Mouse (Mus musculus): ENCODE data around the gene Spag16.

Spag16 gene

DNA sequence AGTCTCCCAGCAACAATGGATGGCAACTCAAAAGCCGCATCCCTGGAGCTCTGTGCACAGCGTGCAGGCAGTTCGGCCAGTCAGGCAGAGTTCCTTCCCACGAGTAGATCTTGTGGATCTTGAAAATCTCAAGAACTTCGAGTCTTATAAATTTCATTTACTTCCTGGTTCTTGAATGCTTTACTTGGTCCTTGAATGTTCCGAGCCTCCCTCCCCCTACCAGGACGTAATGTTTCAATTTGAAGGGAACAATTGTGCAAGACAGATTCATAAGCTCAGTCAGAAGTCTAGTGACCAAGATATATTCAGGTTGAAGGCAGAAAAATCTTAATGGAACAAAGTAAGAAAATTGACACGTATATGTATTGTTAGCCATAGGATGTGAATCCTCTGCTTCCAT lies 277.9 kb downstream of the Spag16 start:
- WGBS = 89% methylated on average over 8 of the region's 8 CpGs

DNA sequence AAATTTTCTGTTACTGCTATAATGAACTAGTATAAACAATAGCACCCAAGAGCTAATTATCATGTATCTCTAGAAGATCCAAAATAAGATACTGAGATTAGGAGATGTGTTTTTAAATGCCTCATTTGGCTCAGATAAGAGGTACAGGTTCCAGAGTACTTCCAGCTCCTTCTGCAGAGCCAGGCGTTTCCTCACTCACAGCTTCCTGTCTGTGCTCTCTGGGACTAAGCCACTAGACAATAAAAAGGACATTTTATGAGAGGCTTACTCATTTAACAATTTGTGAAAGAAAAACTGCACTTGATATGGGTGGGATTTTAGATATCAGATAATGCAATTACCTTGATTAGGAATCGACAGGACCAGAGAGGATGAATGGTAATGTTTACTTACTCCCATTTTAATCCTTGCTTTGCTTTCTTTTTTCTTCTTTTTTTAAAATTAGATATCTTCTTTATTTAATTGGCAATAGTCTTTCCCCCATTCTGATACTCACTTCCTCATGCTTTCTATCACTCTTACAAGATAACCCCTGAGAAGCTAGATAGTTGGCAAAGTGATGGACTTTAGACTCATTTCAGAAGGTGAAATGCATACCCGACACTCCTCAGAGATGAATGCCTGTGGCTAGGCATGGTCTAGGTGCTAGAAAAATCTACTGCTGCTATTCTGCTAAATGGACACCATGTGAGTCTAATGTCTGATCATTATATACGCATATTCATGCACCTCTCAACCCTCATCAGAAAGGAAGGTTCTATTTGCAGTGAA lies 289.6 kb downstream of the Spag16 start:
- 86% methylated on average over 4 of the region's 4 CpGs for WGBS

DNA sequence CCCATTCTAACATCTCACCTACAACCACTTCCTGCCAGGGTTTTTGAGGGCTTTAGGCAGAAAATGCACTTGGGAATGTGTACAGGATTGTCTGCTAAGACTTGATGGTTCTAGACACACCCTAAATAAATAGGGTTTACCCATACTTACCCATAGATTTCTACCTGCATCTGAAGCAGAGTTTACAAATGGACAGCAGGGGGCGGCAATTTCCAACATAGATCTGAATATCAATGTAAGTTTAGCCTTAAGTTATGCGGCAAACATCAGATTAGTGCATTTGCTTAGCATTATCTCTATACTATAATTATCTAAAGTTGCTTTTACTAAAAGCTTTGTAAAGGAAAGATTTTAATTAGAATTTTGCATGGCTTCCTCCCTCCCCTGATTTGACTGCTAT lies 301.3 kb downstream of the Spag16 start:
- WGBS = 45% methylated on average over 2 of the region's 2 CpGs

DNA sequence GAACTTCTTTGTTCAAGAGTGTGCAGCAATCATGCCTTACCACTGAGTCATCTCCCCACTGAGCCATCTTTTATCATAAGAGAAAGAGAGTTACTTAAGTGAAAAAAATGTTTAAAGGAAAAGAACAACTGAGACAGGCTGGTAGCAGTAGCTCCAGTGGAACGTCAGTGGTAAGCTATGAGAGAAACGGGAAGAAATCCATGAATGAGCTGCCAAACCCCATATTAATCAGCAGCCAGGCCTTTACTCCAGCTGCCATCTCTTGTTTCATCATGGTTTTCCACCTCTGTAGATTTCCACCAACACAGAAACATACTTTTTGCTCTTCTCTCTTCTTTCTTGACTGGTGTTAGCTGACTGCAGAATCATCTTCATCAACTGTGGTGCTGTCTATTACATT lies 308.8 kb downstream of the Spag16 start:
- WGBS = 66% methylated on average over 2 of the region's 2 CpGs

DNA sequence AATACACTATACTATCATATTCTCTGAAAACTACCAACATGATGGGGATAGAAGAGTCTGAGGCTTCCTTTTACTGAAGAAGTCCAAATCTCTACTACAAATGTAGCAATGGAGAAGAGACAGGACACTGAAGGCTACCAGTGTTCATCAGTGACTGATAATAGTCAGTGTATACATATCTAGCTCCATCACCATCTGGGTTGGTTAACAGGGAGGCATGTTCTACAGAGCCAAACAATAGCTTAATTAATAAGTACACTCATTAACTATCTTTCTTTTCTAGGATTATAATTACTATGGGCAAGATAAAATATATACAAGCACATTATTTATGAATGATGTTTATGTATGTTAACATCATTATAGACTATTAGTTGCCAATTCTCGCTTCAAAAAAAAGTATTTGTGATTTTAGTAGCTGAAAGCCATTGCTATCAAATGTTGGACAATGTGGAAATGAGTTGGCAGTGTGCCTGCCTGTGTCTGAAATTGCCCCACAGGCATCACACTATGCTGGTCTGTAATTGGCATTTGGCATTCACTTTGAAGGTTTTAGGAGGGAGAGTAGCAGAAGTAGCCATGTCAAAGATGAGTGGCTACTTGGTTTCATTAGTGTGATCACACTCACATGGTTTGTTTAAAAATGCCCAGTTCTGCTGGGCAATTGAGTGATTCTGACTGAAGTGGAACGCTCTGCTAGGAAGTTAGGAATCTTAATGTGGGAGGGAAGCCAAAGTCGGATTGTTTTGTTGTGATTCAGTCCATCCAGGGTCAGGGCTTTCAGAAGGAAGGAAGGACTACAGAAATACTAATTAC lies 338.8 kb downstream of the Spag16 start:
- WGBS = 56% methylated on average over 3 of the region's 3 CpGs

DNA sequence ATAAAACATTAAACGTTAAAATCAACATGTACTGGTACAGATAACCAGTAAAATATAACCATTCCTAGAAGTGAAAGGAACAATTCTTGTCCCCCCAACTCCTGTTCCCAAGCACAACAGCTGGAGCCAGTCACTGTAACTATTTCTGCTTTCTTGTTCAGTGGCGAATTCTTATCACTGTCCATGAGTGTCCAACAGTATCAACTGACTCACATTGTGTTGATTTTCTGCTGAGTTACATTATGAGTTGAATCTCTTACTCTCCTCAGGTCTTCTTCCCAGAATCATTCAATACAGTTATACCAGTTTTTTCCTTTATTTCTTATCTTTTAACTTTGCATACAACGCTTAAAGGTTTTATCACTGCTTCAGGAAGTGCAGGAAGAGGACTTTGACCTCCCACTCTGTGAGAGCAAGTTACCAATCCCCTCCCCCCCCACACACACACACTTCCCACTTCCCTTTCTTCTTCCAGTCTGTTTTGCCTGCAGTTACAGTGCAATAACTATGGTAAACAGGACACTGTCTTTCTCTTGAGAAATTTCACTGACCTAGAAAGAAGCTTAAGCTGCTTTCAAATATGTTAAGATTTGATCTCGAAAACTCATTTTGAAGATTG lies 353.5 kb downstream of the Spag16 start:
- 77% methylated on average over 4 of the region's 4 CpGs for WGBS

DNA sequence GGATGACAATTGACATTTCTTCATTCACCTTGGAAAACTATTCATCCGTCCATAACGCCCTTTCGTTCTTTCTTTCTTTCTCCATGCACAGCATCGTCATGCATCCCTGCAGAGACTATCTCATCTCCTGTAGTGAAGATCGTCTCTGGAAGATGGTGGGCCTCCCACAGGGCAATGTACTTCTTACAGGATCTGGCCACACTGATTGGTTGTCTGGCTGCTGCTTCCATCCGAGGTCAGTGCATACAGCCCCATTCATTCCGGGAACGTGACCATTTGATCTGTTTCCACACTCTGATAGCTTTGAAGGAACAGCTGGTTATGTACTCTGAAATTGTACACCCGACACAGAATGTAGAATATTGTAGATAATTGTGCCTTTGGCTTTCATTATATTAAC lies 438.0 kb downstream of the Spag16 start:
- WGBS = 67% methylated on average over 9 of the region's 9 CpGs

DNA sequence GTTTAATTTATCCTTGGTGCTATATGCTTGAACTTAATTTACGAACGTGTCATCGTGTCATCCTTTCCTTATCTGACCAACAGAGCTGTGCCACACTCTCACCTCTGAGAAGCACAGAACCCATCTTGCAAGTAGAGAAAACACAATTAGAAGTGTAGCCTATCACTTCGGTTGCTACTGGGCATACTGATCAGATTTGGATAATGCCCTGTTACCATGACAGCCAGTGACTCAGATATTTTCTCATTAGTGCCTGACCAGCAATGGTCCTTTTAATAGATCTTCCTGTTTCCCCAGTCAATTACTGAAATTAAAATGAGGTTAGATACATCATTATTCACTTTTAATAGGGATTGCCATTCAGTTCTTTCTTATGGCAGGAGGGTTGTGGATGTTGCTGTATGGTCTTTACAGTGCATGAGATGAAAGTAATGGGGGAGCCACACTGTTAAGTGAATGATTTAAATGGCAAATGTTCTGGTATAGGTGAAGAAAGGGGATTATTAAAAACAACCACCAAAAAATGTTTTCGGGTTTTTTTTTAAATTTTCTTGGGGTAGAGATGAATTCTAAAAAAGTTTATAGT lies 439.2 kb downstream of the Spag16 start:
- WGBS = 77% methylated on average over 5 of the region's 5 CpGs

DNA sequence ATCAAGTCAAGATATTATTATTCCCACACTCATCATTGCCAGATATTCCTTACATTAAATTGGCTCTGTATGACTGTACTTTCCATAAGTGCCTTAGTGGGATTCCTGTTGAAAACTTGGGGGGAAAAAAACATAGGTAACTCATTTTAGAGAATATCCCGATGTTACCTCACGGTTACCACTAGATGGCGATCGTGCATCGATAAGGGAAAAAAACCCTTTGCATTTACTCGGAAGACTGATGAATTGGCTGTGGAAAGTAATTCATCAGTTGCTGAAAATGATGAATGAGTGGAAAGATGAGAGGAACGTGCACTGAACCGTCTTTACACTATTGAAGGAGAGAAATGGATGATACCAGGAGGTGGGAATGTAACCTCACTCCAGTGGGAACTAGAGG lies 443.4 kb downstream of the Spag16 start:
- WGBS = 22% methylated on average over 8 of the region's 8 CpGs

DNA sequence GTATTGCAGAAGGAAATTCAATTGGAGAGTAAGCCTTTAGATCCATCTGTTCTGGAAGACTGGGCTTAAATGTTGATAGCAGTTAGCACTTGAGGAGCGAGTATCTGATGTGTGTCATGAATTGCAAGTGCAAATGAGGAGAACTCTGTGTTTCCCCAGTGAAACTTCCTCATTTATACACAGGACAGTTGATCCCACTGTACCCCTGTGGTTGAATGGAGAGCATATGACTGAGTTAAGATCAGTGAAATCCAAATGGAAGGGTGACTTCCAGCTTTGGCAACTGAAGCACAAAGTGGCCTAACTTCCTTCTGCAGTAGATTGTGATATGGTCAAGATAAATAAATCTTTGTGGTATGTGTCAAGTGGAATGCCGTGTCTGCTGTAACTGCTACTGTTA lies 446.0 kb downstream of the Spag16 start:
- 74% methylated on average over 2 of the region's 2 CpGs for WGBS

DNA sequence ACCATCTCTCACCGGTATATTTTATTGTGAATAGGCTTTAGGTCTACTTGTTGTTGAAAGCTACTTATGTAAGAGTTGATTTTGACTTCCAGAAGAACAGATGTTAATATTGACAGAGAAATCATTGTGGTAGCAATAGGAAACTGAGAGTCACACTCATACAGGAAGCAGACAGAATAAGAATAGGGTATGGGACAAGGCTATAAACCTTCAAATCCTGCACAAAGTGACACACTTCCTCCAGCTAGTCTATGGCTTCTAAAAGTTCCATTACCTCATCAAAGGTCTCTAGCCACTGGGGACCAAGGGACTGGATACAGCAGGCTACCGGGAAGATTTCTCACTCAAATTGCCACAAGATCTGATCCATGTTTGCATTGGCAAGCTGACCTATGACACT lies 452.5 kb downstream of the Spag16 start:
- 87% methylated on average over 2 of the region's 2 CpGs for WGBS

DNA sequence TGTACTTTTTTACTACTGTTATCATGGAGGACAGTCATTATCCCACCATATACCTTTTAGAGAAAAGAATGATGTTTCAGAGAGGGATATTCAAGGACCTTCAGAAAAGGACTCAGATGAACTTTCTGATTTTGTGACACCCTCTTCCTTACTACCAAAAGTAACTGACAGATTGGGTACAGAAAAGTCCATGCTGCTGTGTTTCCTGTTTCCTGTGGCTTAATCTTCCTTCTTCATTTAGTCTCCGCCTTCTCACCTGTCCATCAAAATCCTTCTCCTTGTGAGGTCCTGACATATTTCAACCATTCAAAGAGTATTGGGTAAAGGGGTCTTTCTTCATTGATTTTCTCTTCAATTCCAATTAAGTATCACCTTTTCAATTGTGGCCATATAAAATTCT lies 456.6 kb downstream of the Spag16 start:
- WGBS = 95% methylated on average over 1 of the region's 1 CpGs

DNA sequence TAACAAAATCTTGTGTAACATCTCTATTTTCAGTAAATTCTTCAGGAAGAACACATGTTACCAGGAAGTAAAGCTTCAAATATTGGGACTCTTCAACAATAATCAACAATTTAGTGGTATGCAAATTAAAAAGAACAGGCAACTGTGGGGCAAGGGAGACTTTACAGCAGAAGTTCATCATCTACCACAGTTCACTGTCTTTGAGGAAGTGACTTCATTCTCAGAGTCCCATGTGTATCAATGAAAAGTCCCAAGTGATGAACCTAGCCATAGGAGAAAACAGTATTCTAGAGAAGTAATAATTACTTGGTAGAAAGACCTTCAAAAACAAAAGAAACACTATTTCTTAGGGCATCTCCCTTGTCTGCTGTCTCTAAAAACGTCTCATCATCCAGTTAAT lies 457.4 kb downstream of the Spag16 start:
- WGBS = 63% methylated on average over 1 of the region's 1 CpGs

DNA sequence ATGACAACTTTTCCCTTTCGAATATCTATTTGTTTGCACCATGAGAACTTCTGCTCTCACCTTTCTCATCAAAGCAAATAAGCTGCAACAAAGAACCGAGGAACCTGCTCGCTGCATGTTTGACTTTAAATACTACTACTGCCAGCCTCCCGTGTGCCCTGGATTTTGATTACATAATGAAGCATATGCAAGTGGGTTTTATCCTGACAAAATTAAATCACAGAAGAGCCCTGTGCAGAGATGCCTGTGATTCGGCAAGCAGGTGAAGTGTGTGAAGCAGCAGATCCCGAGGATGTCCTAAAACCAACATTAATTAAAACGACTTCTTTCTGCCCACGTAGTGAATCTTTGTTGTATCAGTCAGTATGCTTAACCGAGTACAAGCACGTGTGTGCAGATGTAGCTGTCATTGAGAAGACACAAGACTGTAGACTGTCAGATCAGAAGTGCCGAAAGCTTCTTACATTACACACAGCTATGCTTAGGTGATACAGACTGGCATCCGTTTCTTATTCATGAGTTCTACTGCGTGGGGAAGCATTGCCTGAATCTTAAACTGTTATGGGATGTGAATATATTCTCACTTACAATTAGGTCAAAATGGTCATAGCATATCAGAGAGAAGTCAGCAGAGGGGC lies 489.5 kb downstream of the Spag16 start:
- 47% methylated on average over 13 of the region's 13 CpGs for WGBS

DNA sequence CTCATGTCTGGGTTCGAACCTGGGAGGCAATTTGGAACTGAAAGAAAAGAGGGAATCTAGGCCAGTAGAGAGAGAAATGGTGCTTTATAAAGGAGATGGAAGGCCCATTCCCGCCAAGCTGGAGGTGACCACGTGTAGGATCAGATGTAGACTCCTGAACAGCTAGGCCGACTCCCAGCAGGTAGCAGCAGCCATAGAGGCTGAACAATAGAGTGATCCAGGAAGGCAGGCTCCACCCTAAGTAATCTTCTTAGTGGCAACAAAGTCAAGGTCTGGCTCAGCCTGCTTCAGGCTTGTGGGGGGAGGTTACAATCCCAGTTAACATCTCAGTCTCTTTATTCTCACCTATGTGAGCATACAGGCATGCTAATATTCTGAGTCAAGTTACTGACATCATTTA lies 494.2 kb downstream of the Spag16 start:
- WGBS = 78% methylated on average over 4 of the region's 4 CpGs

DNA sequence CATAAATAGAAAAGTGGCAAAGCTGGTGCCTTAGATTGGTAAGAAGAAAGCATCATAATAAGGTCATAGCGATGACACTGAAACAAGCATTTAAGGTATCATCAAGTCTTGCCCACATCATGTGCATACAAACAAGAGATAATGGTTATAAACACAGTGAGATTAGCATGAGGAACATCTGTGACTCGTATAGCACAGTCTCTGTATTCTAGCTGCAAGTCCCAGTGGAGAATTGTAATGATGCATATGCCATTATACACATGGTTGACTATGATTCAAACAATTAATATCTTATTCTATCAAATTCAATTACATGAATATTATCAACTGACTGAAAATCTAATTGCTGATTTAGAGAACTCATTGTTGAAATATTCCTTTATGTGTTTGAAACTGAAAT lies 519.4 kb downstream of the Spag16 start:
- WGBS = 82% methylated on average over 2 of the region's 2 CpGs

DNA sequence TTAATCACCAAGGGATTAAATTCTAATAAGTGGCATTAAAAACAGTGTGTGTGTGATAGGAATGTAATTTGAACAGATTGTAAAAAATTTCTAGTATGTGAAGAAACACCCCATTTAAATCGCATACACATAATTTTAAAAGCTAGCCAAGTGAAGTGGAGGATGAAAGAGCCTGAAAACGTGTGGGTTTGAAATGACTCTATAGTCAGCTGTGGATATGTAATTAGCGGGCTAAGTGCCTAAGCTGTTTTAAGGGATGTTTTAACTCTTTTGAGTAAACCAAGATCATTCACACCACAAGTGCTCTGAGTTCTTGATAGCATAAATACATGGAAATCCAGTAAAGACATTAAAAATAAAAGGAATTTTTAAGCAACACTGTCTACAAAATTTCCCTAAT lies 524.6 kb downstream of the Spag16 start:
- 29% methylated on average over 3 of the region's 3 CpGs for WGBS

DNA sequence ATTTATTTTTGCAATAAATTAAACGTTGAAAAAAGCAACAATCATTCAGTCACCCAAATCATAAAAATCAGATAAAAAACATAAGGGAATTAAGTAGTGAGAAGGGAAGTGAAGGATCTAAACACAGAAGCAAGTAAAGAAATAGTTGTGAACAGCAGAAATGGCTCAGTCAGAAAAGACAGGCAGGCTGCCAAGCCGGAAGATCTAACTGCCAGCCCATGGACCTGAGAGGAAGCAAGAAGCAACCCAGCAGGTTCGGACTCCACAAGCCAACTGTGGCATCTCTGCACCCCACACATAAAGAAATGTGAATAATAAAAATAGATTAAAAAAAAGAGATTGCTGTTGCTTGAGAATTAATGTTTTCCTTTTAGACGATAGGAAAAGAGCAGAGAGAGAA lies 545.0 kb downstream of the Spag16 start:
- WGBS = 43% methylated on average over 4 of the region's 4 CpGs

DNA sequence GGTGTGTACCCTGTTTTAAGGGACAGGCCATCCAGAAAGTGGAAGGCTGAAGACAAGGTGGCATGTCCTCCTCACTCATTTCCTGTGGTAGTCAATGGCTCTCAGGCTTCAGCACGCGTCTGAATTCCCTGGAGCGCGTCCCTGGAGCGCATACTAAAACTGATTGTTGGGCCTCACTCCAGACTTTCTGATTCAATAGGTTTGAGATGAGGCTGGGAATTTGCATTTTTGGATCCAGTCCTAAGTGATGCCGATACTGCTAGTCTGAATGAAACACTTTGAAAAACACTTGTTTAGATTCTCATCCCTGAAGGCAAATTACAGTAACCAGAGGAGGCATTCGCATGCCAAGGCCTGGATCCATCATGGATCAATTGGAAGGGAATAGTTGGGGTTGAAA lies 553.3 kb downstream of the Spag16 start:
- 47% methylated on average over 7 of the region's 7 CpGs for WGBS

DNA sequence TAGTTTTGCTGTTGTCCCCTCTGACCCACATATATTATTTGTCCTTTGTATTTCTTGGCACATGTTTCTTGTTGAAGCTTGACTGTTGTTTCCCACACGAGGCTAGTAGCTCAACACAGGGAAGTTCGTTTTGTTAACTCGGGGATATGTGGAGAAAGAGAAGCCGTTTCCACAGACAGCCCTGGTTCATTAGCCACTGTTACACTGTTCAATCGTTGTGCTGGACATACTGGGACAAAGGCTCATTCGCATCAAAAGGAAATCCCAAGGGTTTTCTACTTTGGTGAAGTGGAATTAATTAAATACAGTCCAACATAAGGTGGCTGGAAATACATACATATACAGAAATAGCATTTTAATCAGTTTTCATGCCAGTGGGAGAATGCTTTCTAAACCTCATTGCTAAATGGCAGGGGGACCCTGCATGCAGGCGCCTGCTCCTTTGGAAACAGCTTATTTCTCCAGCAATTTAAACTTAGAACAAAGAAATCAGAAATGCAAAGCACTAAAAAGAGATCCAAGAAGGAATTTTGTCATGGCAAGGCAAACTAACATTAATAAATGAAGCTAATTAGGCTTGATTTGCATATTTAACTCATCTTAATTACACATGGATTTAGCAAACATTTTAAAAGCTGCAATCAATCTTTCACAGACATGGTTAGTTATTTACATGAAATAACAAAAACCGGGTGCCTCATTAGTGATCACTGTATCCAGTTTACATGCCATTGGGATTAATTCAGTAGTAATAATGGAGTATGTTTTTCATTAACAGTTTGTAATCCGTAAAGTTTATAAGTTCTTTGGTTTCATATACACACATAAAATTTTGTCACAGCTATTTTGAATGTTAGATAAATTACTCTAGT lies 615.7 kb downstream of the Spag16 start:
- 54% methylated on average over 9 of the region's 9 CpGs for WGBS

DNA sequence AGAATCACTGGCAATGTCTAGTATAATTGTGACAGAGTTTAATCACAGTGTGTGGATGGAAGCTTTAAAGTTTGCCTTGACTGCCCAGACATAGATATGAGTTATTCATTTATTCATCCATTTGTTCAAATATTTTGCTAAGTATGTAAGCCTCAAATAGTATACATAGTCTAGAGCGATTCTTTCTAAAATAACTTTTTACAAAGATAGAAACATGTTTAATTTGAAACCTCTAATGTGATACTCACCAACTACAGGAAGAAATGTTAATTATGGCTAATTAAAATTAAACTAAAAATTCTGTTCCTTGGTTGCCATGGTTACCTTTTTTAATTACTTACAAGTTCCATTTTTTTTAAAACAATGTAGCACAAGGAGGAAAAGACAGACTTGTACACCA lies 653.1 kb downstream of the Spag16 start:
- WGBS = 46% methylated on average over 1 of the region's 1 CpGs

Measured in cerebral cortex, adult 2 months (tissue).